In genomic region chr7:82998848-82999247, GRCm38 (mm10) we compare ENCODE assay signal across 17 mouse cellular contexts.
"Had no signal": no experiment of that assay in that cellular context is flagged by ENCODE, and none has a peak within 500 bp of the region (broad histone marks: within the 10 kb centered on the region; RNA-seq: fewer than 3 reads in every experiment).

No protein-coding gene starts in this region.

- DNase-seq: left cerebral cortex, postnatal 4 days; liver; liver, embryonic 13.5 days; liver, postnatal 0 days; lung, adult 18-20 months; lung, adult 2 months; lung, embryonic 14.5 days; lung, postnatal 10 days; lung, postnatal 14 days; lung, postnatal 36 days; lung, postnatal 4 days; midbrain, embryonic 14.5 days had no signal

- ATAC-seq: liver, embryonic 12.5 days; liver, postnatal 0 days; lung, postnatal 0 days; midbrain, embryonic 13.5 days; midbrain, embryonic 15.5 days; midbrain, embryonic 16.5 days had no signal
